Mouse (Mus musculus): ENCODE data around the gene Morc3. TPM values are rescaled to one million over a fixed set of nuclear protein-coding genes. Genes with fewer than 3 reads are reported as not detected.

The Morc3 gene
- 25.7 and 32.3 TPM in 2 replicates for total RNA-seq (2015; ENCODE audit: low replicate concordance)
- total RNA-seq (2017; ENCODE audit: low replicate concordance), result 55.5 and 63.2 TPM in 2 replicates

DNA sequence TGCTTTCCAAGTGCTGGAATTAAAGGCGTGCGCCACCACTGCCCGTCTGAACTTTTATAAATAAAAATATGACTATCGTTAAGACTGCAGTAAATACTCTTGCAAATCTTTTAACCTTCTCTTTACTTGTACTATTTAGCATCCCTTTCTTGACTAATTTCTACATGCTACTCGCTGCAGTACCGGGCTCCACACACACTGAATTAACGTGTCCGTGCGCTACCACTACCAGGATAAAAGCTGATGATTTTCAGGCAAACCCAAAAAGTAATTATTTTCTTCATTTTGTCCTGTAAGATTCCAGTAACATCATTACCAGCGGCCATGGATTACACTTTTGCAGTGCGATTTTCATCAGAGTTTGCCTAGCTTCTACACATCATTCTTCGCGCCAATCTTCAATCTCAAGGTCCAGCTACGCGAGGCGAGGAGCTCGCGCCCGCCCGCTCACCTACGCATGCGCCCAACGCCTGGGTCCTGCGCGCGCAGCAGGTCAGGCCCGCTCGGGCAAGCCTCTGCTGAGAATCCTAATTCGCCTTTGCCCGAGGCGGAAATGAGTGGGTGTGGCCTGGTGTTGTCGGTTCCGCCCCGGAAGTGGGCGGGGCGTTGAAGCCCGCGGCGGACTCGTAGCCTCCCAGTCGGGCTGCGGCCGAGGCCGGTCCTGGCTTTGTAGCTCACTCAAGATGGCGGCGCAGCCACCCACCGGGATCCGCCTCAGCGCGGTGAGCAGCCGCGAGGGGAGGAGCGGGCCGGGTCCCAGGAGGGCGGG, at the start of gene Morc3:
Gene Morc3 (plus strand): TSS at position 495 of the 769 bp plus-strand sequence.
- ATAC-seq (replicated peaks; ENCODE audit: low FRiP score, poor library complexity, severe bottlenecking), result peak; percentile 93

DNA sequence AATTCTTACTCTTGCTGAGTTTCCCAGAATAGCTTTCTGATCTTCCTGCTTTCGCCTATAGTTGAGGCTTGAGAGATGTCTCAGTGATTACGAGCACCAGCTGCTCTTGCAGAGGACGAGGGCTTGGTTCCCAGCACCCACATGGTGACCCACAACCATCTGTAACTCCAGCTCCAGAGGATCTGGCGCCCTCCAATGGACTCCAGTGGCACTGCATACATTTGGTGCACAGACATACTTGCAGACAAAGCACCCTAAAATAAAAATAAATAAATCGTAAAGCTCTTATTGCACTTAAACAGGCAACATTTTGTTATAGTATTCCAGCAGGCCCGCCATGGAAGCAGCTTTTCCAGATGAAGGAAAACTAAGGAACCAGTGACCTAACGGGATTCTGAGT, 47.7 kb upstream of the Morc3 start:
- no peak for ATAC-seq (replicated peaks; ENCODE audit: low FRiP score, poor library complexity, severe bottlenecking)

DNA sequence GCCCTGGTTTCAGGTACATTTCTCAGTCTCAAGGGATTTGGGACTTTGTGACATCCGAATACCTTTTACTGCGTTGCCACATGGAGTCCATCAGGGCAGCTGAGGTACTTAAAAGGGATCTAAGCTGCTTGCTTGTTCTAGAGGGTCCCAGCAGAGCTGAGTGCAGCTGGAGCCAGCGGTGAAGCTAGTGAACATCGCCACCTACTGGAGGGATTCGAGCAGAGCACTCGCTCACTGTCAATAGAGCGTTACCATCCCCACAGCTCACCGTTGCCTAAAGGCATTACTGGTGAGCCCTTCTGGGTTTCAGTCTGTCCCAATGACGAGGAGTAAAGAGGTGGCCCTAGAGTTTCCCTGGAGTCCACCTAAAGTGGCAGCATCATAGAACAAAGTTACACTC, 46.1 kb upstream of the Morc3 start:
- ATAC-seq (replicated peaks; ENCODE audit: low FRiP score, poor library complexity, severe bottlenecking), result peak; percentile 83

GRCm38 (mm10) chr16:93788388-93788787, 43.5 kb upstream of the Morc3 start:
- ATAC-seq (replicated peaks; ENCODE audit: low FRiP score, poor library complexity, severe bottlenecking), result no peak

- ATAC-seq (replicated peaks; ENCODE audit: low FRiP score, poor library complexity, severe bottlenecking), result no peak
Observed at GRCm38 (mm10) chr16:93788881-93789280, 43.0 kb upstream of the Morc3 start.

DNA sequence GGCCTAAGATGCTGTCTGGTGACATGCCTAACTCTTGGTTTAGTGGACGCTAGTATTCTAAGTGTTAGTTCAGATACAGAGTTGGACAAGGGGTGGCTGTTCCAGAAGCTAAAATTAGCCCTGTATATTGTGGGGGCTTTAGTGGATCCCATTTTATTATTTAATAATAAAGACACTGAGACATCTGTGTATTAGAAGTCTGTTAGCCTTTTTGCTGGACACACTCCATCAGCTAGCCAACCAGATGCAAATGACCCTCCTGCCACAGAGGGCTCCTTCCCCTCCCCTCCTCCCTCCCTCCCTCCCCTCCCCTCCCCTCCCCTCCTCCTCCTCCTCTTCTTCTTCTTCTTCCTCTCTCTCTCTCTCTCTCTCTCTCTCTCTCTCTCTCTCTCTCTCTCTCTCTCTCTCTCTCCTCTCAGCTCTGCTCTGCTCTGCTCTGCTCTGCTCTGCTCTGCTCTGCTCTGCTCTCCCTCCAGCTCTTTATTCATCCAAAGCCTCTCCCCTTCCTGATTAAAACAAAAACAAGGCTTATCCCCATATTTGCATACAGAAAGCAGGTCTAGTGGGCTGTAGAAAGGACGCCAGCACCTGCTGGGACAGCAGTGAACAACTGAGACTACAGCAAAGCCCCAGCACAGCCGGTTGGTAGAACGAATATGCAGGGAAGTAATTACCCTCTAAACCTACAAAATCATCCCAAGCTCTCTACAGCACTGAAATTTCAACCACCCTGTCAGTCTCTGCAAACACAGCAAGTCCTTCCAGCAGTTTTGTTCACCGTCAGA, 41.8 kb upstream of the Morc3 start:
- ATAC-seq (replicated peaks; ENCODE audit: low FRiP score, poor library complexity, severe bottlenecking), result no peak

GRCm38 (mm10) chr16:93792981-93793630, 38.8 kb upstream of the Morc3 start:
- no peak for ATAC-seq (replicated peaks; ENCODE audit: low FRiP score, poor library complexity, severe bottlenecking)

- no peak for ATAC-seq (replicated peaks; ENCODE audit: low FRiP score, poor library complexity, severe bottlenecking)
Observed at GRCm38 (mm10) chr16:93794845-93795244, 37.1 kb upstream of the Morc3 start.

DNA sequence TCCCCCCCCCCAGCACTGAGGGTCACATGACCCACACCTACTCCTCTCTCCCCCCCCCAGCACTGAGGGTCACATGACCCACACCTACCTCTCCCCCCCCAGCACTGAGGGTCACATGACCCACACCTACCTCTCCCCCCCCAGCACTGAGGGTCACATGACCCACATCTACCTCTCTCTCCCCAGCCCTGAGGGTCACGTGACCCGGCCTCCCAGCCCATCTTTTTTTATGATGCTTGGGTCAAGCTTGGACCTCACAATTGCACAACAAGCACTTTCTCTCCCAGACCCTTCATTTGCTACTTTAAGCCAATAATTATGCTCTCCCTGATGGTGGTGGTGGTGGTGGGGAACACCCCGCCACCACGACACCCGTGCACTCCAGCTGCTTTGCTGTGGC, 36.5 kb upstream of the Morc3 start:
- no peak for ATAC-seq (replicated peaks; ENCODE audit: low FRiP score, poor library complexity, severe bottlenecking)

GRCm38 (mm10) chr16:93797021-93797840, 34.7 kb upstream of the Morc3 start:
- ATAC-seq (replicated peaks; ENCODE audit: low FRiP score, poor library complexity, severe bottlenecking), result no peak

- no peak for ATAC-seq (replicated peaks; ENCODE audit: low FRiP score, poor library complexity, severe bottlenecking)
Observed at GRCm38 (mm10) chr16:93797841-93798492, 34.0 kb upstream of the Morc3 start.

GRCm38 (mm10) chr16:93798623-93799022, 33.3 kb upstream of the Morc3 start:
- no peak for ATAC-seq (replicated peaks; ENCODE audit: low FRiP score, poor library complexity, severe bottlenecking)

DNA sequence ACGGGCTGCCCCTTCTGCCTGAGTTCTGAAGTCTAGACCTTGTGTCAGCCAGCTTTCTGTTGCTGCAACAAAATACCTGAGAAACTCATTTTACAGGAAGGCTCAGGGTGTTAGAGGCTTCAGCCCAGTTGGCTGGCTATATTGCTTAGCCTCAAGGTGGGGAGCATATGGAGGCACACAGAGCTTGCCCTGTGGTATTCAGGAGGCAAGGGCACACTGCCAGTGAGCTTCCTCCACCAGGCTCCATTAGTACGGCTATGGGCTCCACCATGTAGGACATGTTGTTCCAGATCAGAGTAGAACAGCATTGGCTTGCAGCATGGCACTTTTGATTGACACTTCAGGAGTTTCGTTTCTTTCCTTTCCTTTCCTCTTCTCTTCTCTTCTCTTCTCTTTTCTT, 32.9 kb upstream of the Morc3 start:
- ATAC-seq (replicated peaks; ENCODE audit: low FRiP score, poor library complexity, severe bottlenecking), result no peak

DNA sequence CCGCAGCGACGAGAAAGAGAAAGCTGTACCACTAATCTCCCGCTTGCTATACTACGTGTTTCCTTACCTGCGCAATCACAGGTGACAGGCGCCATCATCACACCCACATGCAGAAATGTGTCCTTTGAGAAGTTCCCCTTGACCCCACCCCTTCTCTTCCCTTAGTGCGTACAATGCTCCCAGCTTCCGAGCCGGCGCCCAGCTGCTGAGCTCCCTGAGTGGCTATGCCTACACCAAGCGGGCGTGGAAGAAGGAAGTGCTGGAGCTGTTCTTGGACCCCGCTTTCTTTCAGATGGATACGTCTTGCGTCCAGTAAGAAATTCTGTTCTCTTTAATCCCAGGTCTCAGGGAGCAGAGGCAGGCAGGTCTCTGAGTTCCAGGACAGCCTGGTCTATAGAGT, 32.0 kb upstream of the Morc3 start:
- no peak for ATAC-seq (replicated peaks; ENCODE audit: low FRiP score, poor library complexity, severe bottlenecking)

DNA sequence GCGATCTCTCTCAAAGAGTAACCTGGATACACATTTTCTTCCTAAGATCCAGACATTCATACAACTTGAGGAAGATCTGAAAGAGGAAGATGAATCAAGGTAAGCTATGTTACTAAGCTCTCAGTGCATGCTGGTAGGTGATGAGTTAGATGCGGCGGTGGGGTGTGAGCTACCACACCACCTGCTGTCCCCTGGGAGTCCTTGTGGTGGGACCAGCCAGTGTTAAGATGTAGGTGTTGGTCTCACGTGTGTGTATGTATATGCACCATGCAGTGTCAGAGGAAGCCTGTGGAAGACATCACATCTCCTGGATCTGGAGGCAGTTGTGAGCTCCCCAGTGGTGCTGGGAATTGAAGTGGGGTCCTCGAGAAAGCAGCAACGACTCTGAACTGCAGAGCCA, 24.8 kb upstream of the Morc3 start:
- no peak for ATAC-seq (replicated peaks; ENCODE audit: low FRiP score, poor library complexity, severe bottlenecking)

DNA sequence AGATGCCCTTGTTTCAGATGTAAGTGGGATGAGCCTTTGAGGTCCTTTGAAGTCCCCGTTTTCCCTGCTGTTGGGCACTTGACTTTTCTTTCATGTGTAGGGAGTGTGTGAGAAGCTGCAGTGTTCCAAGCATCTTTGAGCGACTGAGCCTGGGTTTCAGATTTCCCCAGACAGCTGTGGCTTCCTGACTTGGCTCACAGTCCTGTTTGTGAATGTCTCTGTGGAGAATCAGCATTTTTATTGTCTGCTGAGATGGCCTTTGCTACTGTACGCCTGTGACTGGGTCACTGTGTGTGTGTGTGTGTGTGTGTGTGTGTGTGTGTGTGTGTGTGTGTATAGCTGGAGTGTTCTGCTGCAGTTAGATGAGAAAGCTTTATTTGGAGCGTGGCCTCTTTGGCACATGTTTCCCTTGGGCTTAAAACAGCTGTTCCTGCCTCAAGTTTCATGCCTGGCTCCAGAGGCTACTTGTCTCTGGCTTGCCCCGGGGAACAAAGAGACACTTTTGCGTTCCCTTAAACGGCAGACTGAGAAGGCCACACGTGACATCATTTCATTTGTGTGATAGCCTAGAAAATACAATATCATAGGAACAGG, 23.9 kb upstream of the Morc3 start:
- no peak for ATAC-seq (replicated peaks; ENCODE audit: low FRiP score, poor library complexity, severe bottlenecking)

GRCm38 (mm10) chr16:93815856-93816736, 15.8 kb upstream of the Morc3 start:
- peak; percentile 74 for ATAC-seq (replicated peaks; ENCODE audit: low FRiP score, poor library complexity, severe bottlenecking)

- ATAC-seq (replicated peaks; ENCODE audit: low FRiP score, poor library complexity, severe bottlenecking), result 0 out of 2 replicates have a peak, but pooled peaks have one; percentile 17
Observed at GRCm38 (mm10) chr16:93816861-93817260, 15.1 kb upstream of the Morc3 start.
